Mouse (Mus musculus): Measurements from ENCODE around the gene Rexo1.

DNA sequence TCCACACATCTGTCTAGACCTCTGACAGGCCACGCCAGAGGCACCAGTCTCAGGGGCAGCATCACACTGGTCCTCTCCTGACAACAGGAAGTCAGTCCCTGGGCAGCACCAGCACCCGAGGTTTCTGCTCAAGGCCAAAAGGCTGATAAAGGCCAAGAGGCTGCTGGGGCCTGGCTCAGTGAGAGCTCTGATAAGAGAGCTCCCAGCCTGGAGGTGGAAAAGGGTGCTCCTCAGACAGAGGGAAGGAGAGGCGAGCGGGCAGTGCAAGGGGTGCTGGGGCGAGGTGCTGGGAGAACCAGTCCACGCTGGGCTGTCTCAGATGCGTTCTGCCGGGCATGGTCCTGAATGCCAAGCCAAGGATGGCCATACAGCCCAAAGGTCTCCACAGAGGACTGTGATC is 7.8 kb downstream of the Rexo1 start:
- TF ChIP-seq CTCF (IDR thresholded peaks at IDR 0.05; ENCODE audit: low read depth) (no peak), EP300 (optimal IDR thresholded peaks at IDR 0.05) (no peak)

Measured in stomach, postnatal 0 days (tissue).